Mouse (Mus musculus) ES-E14 (cell line): Measurements from ENCODE around the gene Scn2a. TPM values are rescaled to one million over a fixed set of nuclear protein-coding genes. Genes with fewer than 3 reads are reported as not detected.

Experiments
- DNase-seq: peaks from one replicate; pipeline ENCODE4 v3.0.0-alpha.2; 2013; ENCODE audit warnings: low read depth, low spot score
- H3K27ac ChIP-seq: 2 replicates; pipeline ENCODE4 v1.5.1; 2012; ENCODE audit warnings: low read depth, mild to moderate bottlenecking, low read length, moderate library complexity, mixed read lengths; ENCODE audit not compliant: poor library complexity, insufficient read depth, severe bottlenecking
- H3K36me3 ChIP-seq: 2 replicates; pipeline ENCODE4 v1.6.1; 2012; ENCODE audit warnings: mild to moderate bottlenecking, low read length, moderate library complexity, mixed read lengths; ENCODE audit not compliant: control insufficient read depth, poor library complexity, insufficient read depth, severe bottlenecking
- H3K4me1 ChIP-seq, 2 experiments: fragments of 150-350 bp in 1 of 2; sonication (generic) in 1 of 2; 2 replicates each; pipeline ENCODE4 v1.6.1; 2012; ENCODE audit warnings: low read length in 2 of 2, mild to moderate bottlenecking in 1 of 2, mixed read lengths in 1 of 2; ENCODE audit not compliant: control insufficient read depth in 2 of 2, insufficient read depth in 2 of 2, poor library complexity in 1 of 2
- H3K4me3 ChIP-seq, 2 experiments: fragments of 150-350 bp in 1 of 2; sonication (generic) in 1 of 2; 2 replicates each; pipeline ENCODE4 v1.5.1; 2012; ENCODE audit warnings: low read length in 2 of 2, low read depth in 1 of 2, mild to moderate bottlenecking in 1 of 2, mixed read lengths in 1 of 2; ENCODE audit not compliant: insufficient read depth in 1 of 2, poor library complexity in 1 of 2, severe bottlenecking in 1 of 2
- H3K9ac ChIP-seq: 2 replicates; pipeline ENCODE4 v1.6.1; 2012; ENCODE audit warnings: low read depth, mild to moderate bottlenecking, low read length, mixed read lengths; ENCODE audit not compliant: poor library complexity, insufficient read depth, severe bottlenecking
- H3K9me3 ChIP-seq: fragments of 150-350 bp; sonication (generic); 2 replicates; pipeline ENCODE4 v1.6.1; 2012; ENCODE audit warnings: low read depth, mild to moderate bottlenecking, low read length; ENCODE audit not compliant: control insufficient read depth, insufficient read depth
- CHD2 ChIP-seq: IDR thresholded peaks from 2 replicates; pipeline ENCODE4 v1.6.1; 2014; ENCODE audit warnings: mild to moderate bottlenecking, low read depth, low read length, inconsistent platforms
- HCFC1 ChIP-seq: IDR thresholded peaks from 2 replicates; pipeline ENCODE4 v1.6.1; 2012; ENCODE audit warnings: low read length, inconsistent platforms, borderline replicate concordance; ENCODE audit not compliant: insufficient read depth
- MAFK ChIP-seq: IDR thresholded peaks from 2 replicates; pipeline ENCODE4 v1.6.1; 2014; ENCODE audit warnings: mild to moderate bottlenecking, low read depth, low read length, inconsistent platforms; ENCODE audit not compliant: insufficient read depth
- ZC3H11A ChIP-seq: IDR thresholded peaks from 2 replicates; pipeline ENCODE4 v1.6.1; 2012; ENCODE audit warnings: low read depth, mild to moderate bottlenecking, inconsistent platforms, low read length, borderline replicate concordance
- ZNF384 ChIP-seq: IDR thresholded peaks from 2 replicates; pipeline ENCODE4 v1.6.1; 2012; ENCODE audit warnings: low read depth, low read length, inconsistent platforms
- in situ Hi-C, 2 experiments: fragments of 600-800 bp; cut with MboI; formaldehyde crosslinking; loops; one replicate each; pipeline ENCODE4 v1.15.1; 2025; ENCODE audit warnings: low sequenced_read_pairs in 2 of 2, inconsistent platforms in 1 of 2; ENCODE audit not compliant: unreplicated experiment in 2 of 2
- total RNA-seq: library from RNA; depleted of rRNA; stranded (reverse); fragments of 300-350 nt; gene quantifications from 2 replicates; pipeline ENCODE4 v1.2.3, GENCODE M21; 2012

Scn2a gene
- total RNA-seq, 1 experiment = 1.9 TPM

DNA sequence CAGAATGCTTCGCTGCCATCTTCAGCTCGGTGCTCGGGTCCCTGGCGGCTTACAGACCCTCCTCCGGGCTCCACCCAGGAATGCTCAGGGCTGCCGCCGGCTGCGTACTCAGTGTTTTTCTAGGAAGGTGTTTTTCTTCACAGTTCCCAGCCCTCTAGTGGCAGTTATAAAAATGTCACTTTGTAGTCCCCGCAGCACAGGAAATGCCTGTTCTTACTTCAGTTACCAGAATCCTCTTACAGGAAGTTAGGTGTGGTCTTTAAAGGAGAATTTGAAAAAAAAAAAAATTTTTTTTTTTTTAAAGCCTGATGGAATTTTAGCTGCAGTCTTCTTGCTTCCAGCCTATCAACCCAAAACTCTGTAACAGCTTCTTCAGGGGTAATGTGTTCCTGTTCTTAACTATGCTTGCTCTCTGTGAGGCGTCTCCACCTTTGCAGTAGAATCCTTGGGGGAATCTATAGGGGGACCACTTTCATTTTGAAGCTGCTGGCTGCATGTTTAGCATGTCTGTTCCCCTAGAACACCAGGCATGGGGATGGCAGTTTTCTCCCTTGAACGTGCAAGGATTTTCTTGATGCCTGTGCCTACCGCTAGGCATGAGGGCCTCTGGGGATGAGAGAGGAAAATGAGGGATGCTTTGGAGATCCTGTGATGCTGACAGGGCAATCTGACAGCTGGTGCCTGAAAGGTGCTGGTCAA lies 48.0 kb downstream of the Scn2a start:
- no peaks in the 10 kb centered on the region for H3K36me3 ChIP-seq
- no peak for TF ChIP-seq CHD2
- TF ChIP-seq MAFK = peak; percentile 25; the same call in 1 of the 2 replicates
- TF ChIP-seq HCFC1 = peak; percentile 75; the same call in 1 of the 2 replicates
- peak; percentile 34; the same call in 1 of the 2 replicates for TF ChIP-seq ZC3H11A
- peak; percentile 93 for TF ChIP-seq ZNF384
- peak overlapping the region in 1 of 2 experiments; percentile 41; a peak in 2 of 4 replicates for H3K4me3 ChIP-seq
- H3K27ac ChIP-seq = no peak overlapping the region
- DNase-seq = peak; percentile 90
- H3K4me1 ChIP-seq = peaks cover 0 to 3% of the 10 kb centered on the region in 2 experiments; a peak in 1 of 4 replicates
- no peaks in the 10 kb centered on the region for H3K9me3 ChIP-seq
- in situ Hi-C loops = no loop called here
- H3K9ac ChIP-seq = 0 out of 2 replicates have a peak overlapping the region, but pooled peaks have one; percentile 17

DNA sequence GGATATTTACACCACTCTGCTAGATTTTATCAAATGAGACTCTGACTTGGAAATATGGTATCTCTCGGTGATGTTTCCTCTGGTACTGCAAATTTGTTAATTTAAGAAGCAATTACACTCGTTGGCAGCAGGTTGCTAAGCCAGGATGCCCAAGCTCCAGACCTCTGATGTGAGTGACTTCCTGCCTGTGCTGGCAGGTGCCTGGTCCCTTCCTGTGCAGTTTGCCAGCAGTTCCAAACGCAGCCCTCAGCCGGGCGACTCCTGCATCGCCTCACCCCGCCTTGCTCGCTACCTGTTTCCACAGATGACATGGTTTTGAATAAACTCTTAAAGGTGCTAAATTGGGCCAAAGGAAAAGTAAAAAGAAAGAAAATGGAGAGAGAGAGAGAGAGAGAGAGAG lies 49.0 kb downstream of the Scn2a start:
- Histone ChIP-seq H3K4me3 (no peak overlapping the region), H3K27ac (no peak overlapping the region), H3K36me3 (no peaks in the 10 kb centered on the region), H3K9me3 (no peaks in the 10 kb centered on the region), H3K9ac (no peak overlapping the region), H3K4me1 (peaks cover 0 to 3% of the 10 kb centered on the region in 2 experiments; a peak in 1 of 4 replicates)
- in situ Hi-C loops = no loop called here
- no peak for DNase-seq
- TF ChIP-seq CHD2 (no peak), MAFK (no peak), ZNF384 (no peak), ZC3H11A (no peak), HCFC1 (no peak)

DNA sequence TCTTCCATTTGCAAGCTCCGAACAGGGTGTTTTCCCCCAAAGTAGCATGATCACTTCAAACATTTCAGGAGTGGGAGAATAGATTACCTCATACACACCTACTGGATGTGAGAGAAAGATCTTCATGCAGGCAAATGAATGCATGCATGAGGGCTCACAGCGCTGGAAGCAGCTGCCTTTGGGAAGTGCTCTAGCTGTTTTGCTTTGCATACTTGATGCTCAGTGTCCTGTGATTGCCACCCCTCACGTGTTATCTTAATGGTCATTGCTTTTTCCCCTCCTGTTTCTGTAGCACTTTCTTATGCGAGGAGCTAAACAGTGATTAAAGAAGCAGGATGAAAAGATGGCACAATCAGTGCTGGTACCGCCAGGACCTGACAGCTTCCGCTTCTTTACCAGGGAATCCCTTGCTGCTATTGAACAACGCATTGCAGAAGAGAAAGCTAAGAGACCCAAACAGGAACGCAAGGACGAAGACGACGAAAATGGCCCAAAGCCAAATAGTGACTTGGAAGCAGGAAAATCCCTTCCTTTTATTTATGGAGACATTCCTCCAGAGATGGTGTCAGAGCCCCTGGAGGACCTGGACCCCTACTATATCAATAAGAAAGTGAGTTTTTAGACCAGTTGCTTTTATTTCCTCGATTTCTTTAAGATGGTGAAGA lies 49.7 kb downstream of the Scn2a start:
- in situ Hi-C loops = no loop called here
- TF ChIP-seq CHD2 (no peak), ZNF384 (no peak), ZC3H11A (no peak), MAFK (no peak), HCFC1 (no peak)
- H3K4me1 ChIP-seq = peaks cover 0 to 3% of the 10 kb centered on the region in 2 experiments; a peak in 1 of 4 replicates

DNA sequence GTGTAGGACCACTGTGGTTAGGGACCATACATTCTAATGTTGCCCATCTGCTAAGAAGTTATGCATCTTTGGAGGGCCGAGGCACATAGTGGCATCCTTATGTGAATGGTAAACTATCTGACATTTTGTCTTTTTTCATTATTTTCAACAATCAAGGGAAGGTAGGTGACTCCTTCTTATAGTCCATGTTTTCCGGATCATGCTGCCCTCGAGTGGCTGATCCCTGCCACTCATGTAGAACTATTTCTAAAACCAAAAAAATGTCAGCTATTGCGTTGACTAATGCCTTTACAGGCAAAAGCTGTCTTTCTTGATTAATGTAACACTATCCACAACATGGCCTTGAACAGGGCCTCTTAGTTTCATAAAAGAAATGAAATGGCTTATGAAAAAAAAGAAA lies 59.0 kb downstream of the Scn2a start:
- Histone ChIP-seq H3K36me3 (no peaks in the 10 kb centered on the region), H3K9ac (no peak overlapping the region), H3K4me1 (no peaks in the 10 kb centered on the region), H3K9me3 (no peaks in the 10 kb centered on the region), H3K4me3 (no peak overlapping the region), H3K27ac (no peak overlapping the region)
- in situ Hi-C loops = no loop called here
- DNase-seq = no peak
- no peak for TF ChIP-seq HCFC1
- TF ChIP-seq MAFK = no peak
- TF ChIP-seq CHD2 = no peak
- no peak for TF ChIP-seq ZNF384
- no peak for TF ChIP-seq ZC3H11A

More for the DNA sequence above, 49.7 kb downstream of the Scn2a start:
- DNase-seq = no peak
- H3K9me3 ChIP-seq = no peaks in the 10 kb centered on the region
- no peaks in the 10 kb centered on the region for H3K36me3 ChIP-seq
- H3K9ac ChIP-seq = no peak overlapping the region
- no peak overlapping the region for H3K4me3 ChIP-seq
- no peak overlapping the region for H3K27ac ChIP-seq
